Mouse (Mus musculus): ENCODE data around the gene Gsto1. TPM values are rescaled to one million over a fixed set of nuclear protein-coding genes. Genes with fewer than 3 reads are reported as not detected.

Gene Gsto1
- total and polyA plus RNA-seq, 3 experiments: 143 to 461 (median 190) TPM

- no peak for DNase-seq (ENCODE audit: low read depth, low spot score)
- no peaks in the 10 kb centered on the region for H3K27me3 ChIP-seq (ENCODE audit: control insufficient read depth in 1 of 2, insufficient read depth in 2 of 2, low read length in 2 of 2)
- H3K9ac ChIP-seq (ENCODE audit: control insufficient read depth, low read depth, low read length, poor library complexity, severe bottlenecking): no peak overlapping the region
- no peaks in the 10 kb centered on the region for H3K4me1 ChIP-seq (ENCODE audit: control insufficient read depth in 1 of 2, insufficient read depth in 2 of 2, low read length in 2 of 2)
- TF ChIP-seq ETS1 (IDR thresholded peaks at IDR 0.05; ENCODE audit: low read depth, low read length) (no peak), MAFK (IDR thresholded peaks at IDR 0.05; ENCODE audit: borderline replicate concordance, low read depth, low read length) (no peak), TBP (IDR thresholded peaks at IDR 0.05; ENCODE audit: low read depth, low read length) (no peak), ELF1 (IDR thresholded peaks at IDR 0.05; ENCODE audit: low read depth, low read length) (no peak), POLR2AphosphoS2 (IDR thresholded peaks at IDR 0.05; ENCODE audit: low read length) (no peak), USF2 (IDR thresholded peaks at IDR 0.05; ENCODE audit: borderline replicate concordance in 1 of 2, insufficient read depth in 1 of 2, low read depth in 1 of 2, low read length in 2 of 2) (no peak), MXI1 (IDR thresholded peaks at IDR 0.05; ENCODE audit: low read depth, low read length) (no peak), RCOR1 (IDR thresholded peaks at IDR 0.05; ENCODE audit: low read depth, low read length) (no peak), ZKSCAN1 (IDR thresholded peaks at IDR 0.05; ENCODE audit: low read depth, low read length) (no peak), ZMIZ1 (IDR thresholded peaks at IDR 0.05; ENCODE audit: low read depth, low read length) (no peak)
- peaks cover 0 to 30% of the 10 kb centered on the region in 2 experiments; a peak in 2 of 4 replicates for H3K36me3 ChIP-seq (ENCODE audit: control insufficient read depth in 1 of 2, insufficient read depth in 2 of 2, low read length in 2 of 2)
- H3K9me3 ChIP-seq (replicated peaks; ENCODE audit: insufficient read depth, low read length): no peaks in the 10 kb centered on the region
- no peak overlapping the region for H3K4me3 ChIP-seq (ENCODE audit: control insufficient read depth in 1 of 2, insufficient read depth in 1 of 2, low read depth in 2 of 2, low read length in 2 of 2)
- no peak overlapping the region for H3K27ac ChIP-seq (ENCODE audit: control insufficient read depth, low read depth, low read length)
- H3K79me2 ChIP-seq (ENCODE audit: control insufficient read depth, insufficient read depth, low read length, poor library complexity): no peaks in the 10 kb centered on the region
These were observed 7.8 kb downstream of the Gsto1 start for GRCm38 (mm10) chr19:47862581-47862980.

GRCm38 (mm10) chr19:47864051-47864450 is 9.3 kb downstream of the Gsto1 start:
- Histone ChIP-seq H3K36me3 (ENCODE audit: control insufficient read depth in 1 of 2, insufficient read depth in 2 of 2, low read length in 2 of 2) (peaks cover 0 to 30% of the 10 kb centered on the region in 2 experiments; a peak in 2 of 4 replicates), H3K9me3 (replicated peaks; ENCODE audit: insufficient read depth, low read length) (no peaks in the 10 kb centered on the region), H3K4me1 (ENCODE audit: control insufficient read depth in 1 of 2, insufficient read depth in 2 of 2, low read length in 2 of 2) (no peaks in the 10 kb centered on the region), H3K27ac (ENCODE audit: control insufficient read depth, low read depth, low read length) (no peak overlapping the region), H3K27me3 (ENCODE audit: control insufficient read depth in 1 of 2, insufficient read depth in 2 of 2, low read length in 2 of 2) (no peaks in the 10 kb centered on the region), H3K9ac (ENCODE audit: control insufficient read depth, low read depth, low read length, poor library complexity, severe bottlenecking) (no peak overlapping the region), H3K79me2 (ENCODE audit: control insufficient read depth, insufficient read depth, low read length, poor library complexity) (no peaks in the 10 kb centered on the region), H3K4me3 (ENCODE audit: control insufficient read depth in 1 of 2, insufficient read depth in 1 of 2, low read depth in 2 of 2, low read length in 2 of 2) (no peak overlapping the region)
- TF ChIP-seq CTCF (IDR thresholded peaks at IDR 0.05 in 2 of 3, conservative IDR thresholded peaks at IDR 0.05 in 1 of 3; ENCODE audit: control insufficient read depth in 1 of 3, insufficient read depth in 1 of 3, low read depth in 2 of 3, low read length in 3 of 3, poor library complexity in 1 of 3, severe bottlenecking in 1 of 3): no peak
- TF ChIP-seq MXI1 (IDR thresholded peaks at IDR 0.05; ENCODE audit: low read depth, low read length): no peak
- TF ChIP-seq EP300 (IDR thresholded peaks at IDR 0.05; ENCODE audit: low read depth in 1 of 2, low read length in 2 of 2): no peak
- no peak for TF ChIP-seq TCF12 (IDR thresholded peaks at IDR 0.05; ENCODE audit: low read depth, low read length)
- DNase-seq (ENCODE audit: low read depth, low spot score): no peak

GRCm38 (mm10) chr19:47864721-47865120 is 10.0 kb downstream of the Gsto1 start:
- Histone ChIP-seq H3K27ac (ENCODE audit: control insufficient read depth, low read depth, low read length) (no peak overlapping the region), H3K4me1 (ENCODE audit: control insufficient read depth in 1 of 2, insufficient read depth in 2 of 2, low read length in 2 of 2) (no peaks in the 10 kb centered on the region; a peak in 1 of 4 replicates), H3K79me2 (ENCODE audit: control insufficient read depth, insufficient read depth, low read length, poor library complexity) (no peaks in the 10 kb centered on the region), H3K4me3 (ENCODE audit: control insufficient read depth in 1 of 2, insufficient read depth in 1 of 2, low read depth in 2 of 2, low read length in 2 of 2) (no peak overlapping the region), H3K9ac (ENCODE audit: control insufficient read depth, low read depth, low read length, poor library complexity, severe bottlenecking) (no peak overlapping the region), H3K27me3 (ENCODE audit: control insufficient read depth in 1 of 2, insufficient read depth in 2 of 2, low read length in 2 of 2) (no peaks in the 10 kb centered on the region), H3K36me3 (ENCODE audit: control insufficient read depth in 1 of 2, insufficient read depth in 2 of 2, low read length in 2 of 2) (peaks cover 0 to 26% of the 10 kb centered on the region in 2 experiments; a peak in 2 of 4 replicates), H3K9me3 (replicated peaks; ENCODE audit: insufficient read depth, low read length) (no peaks in the 10 kb centered on the region)
- no peak for DNase-seq (ENCODE audit: low read depth, low spot score)
- TF ChIP-seq ZKSCAN1 (IDR thresholded peaks at IDR 0.05; ENCODE audit: low read depth, low read length): no peak
- no peak for TF ChIP-seq GATA1 (IDR thresholded peaks at IDR 0.05; ENCODE audit: low read depth, low read length)
- no peak for TF ChIP-seq TAL1 (IDR thresholded peaks at IDR 0.05; ENCODE audit: low read length)
- no peak for TF ChIP-seq EP300 (IDR thresholded peaks at IDR 0.05; ENCODE audit: low read depth in 1 of 2, low read length in 2 of 2)
- no peak for TF ChIP-seq HCFC1 (IDR thresholded peaks at IDR 0.05; ENCODE audit: low read depth, low read length)
- no peak for TF ChIP-seq SIN3A (IDR thresholded peaks at IDR 0.05; ENCODE audit: low read length)
- TF ChIP-seq ZNF384 (IDR thresholded peaks at IDR 0.05; ENCODE audit: low read depth, low read length): no peak
- no peak for TF ChIP-seq MAX (IDR thresholded peaks at IDR 0.05; ENCODE audit: low read length)
- TF ChIP-seq CHD1 (IDR thresholded peaks at IDR 0.05; ENCODE audit: low read depth, low read length): no peak
- TF ChIP-seq USF2 (IDR thresholded peaks at IDR 0.05; ENCODE audit: borderline replicate concordance in 1 of 2, insufficient read depth in 1 of 2, low read depth in 1 of 2, low read length in 2 of 2): no peak
- TF ChIP-seq TCF12 (IDR thresholded peaks at IDR 0.05; ENCODE audit: low read depth, low read length): no peak
- no peak for TF ChIP-seq BHLHE40 (IDR thresholded peaks at IDR 0.05; ENCODE audit: borderline replicate concordance, low read depth, low read length)
- TF ChIP-seq MYB (IDR thresholded peaks at IDR 0.05; ENCODE audit: low read depth, low read length): no peak
- TF ChIP-seq ZMIZ1 (IDR thresholded peaks at IDR 0.05; ENCODE audit: low read depth, low read length): no peak
- no peak for TF ChIP-seq RAD21 (IDR thresholded peaks at IDR 0.05; ENCODE audit: low read depth, low read length)
